Mouse (Mus musculus) intestine, postnatal 0 days (tissue): ENCODE measurements around the gene Atp2b2. TPM values are rescaled to one million over a fixed set of nuclear protein-coding genes. Genes with fewer than 3 reads are reported as not detected.

ENCODE experiments used
- ATAC-seq: fragments of 200-750 bp; cut with Nextera tagmentation; 2 replicates; pipeline ENCODE4 v1.8.0; 2017; ENCODE audit warnings: mild to moderate bottlenecking, moderate TSS enrichment, moderate library complexity
- H3K27ac ChIP-seq: fragments of 300-500 bp; sonication (generic); 2 replicates; pipeline ENCODE4 v1.5.1; 2014; ENCODE audit warnings: mild to moderate bottlenecking, low read depth, low read length, moderate library complexity
- H3K27me3 ChIP-seq: fragments of 300-500 bp; sonication (generic); replicated peaks from 2 replicates; pipeline ENCODE4 v1.6.1; 2014; ENCODE audit warnings: low read length, mixed read lengths; ENCODE audit not compliant: control insufficient read depth, insufficient read depth
- H3K36me3 ChIP-seq: fragments of 300-500 bp; sonication (generic); 2 replicates; pipeline ENCODE4 v1.6.1; 2014; ENCODE audit warnings: mild to moderate bottlenecking, moderate library complexity; ENCODE audit not compliant: control insufficient read depth, insufficient read depth
- H3K4me1 ChIP-seq: fragments of 300-500 bp; sonication (generic); replicated peaks from 2 replicates; pipeline ENCODE4 v1.6.1; 2014; ENCODE audit warnings: antibody characterized with exemption, low read length, mixed read lengths; ENCODE audit not compliant: control insufficient read depth, insufficient read depth
- H3K4me2 ChIP-seq: fragments of 300-500 bp; sonication (generic); replicated peaks from 2 replicates; pipeline ENCODE4 v1.6.1; 2014; ENCODE audit warnings: low read depth, mild to moderate bottlenecking, moderate library complexity
- H3K4me3 ChIP-seq: fragments of 300-500 bp; sonication (generic); 2 replicates; pipeline ENCODE4 v1.5.1; 2014; ENCODE audit warnings: low read depth, low read length
- H3K9ac ChIP-seq: fragments of 300-500 bp; sonication (generic); 2 replicates; pipeline ENCODE4 v1.6.1; 2014; ENCODE audit warnings: mild to moderate bottlenecking, low read depth, low read length
- H3K9me3 ChIP-seq: fragments of 300-500 bp; sonication (generic); 2 replicates; pipeline ENCODE4 v1.6.1; 2016; ENCODE audit warnings: mixed run types; ENCODE audit not compliant: control insufficient read depth
- CTCF ChIP-seq: sonication (generic); IDR thresholded peaks from 2 replicates; pipeline ENCODE4 v1.5.1; 2016; ENCODE audit warnings: low read depth, mild to moderate bottlenecking, control low read depth, antibody characterized with exemption, moderate library complexity
- WGBS: fragments of 180-500 bp; shearing (Covaris S2); extraction: QIAGEN DNeasy Blood & Tissue Kit; methylation state at CpG from one replicate; pipeline ENCODE4 v1.1.7; 2014; 5-methylcytosine and 5-hydroxymethylcytosine counted together
- microRNA-seq: library from miRNA; unstranded; fragments of <30 nt; microRNA quantifications from one replicate; pipeline ENCODE4, GENCODE M21; 2016
- polyA plus RNA-seq: library from polyadenylated mRNA; unstranded; fragments of >200 nt; fragmentation: Nextera tagmentation; extraction: Ambion mirVana; gene quantifications from 2 replicates; pipeline ENCODE4 v1.2.1, GENCODE M21; 2015

Atp2b2 gene
- polyA plus RNA-seq, 1 experiment from 2014 or later: 0.48 TPM

GRCm38 (mm10) chr6:113696582-113697221, 345.7 kb downstream of the Atp2b2 start, which contains the start of gene Tatdn2:
TSS of gene Tatdn2 (plus strand) at chr6:113697050.
- H3K4me3 ChIP-seq: peak within 1 kb of the TSS; percentile 86
- TF ChIP-seq CTCF: peak; percentile 55
- H3K9me3 ChIP-seq: no peaks in the 10 kb centered on the region
- H3K27ac ChIP-seq: peak within 1 kb of the TSS; percentile 97
- under 1% methylated on average over 51 of the region's 58 CpGs for WGBS
- peak within 1 kb of the TSS; percentile 96 for H3K4me2 ChIP-seq
- ATAC-seq: peak; percentile 97
- H3K9ac ChIP-seq: peak within 1 kb of the TSS; percentile 87
- peaks cover 8% of the 10 kb centered on the region; the same call in 1 of the 2 replicates for H3K4me1 ChIP-seq
- peaks cover 30% of the 10 kb centered on the region for H3K36me3 ChIP-seq
- H3K27me3 ChIP-seq: no peaks in the 10 kb centered on the region

DNA sequence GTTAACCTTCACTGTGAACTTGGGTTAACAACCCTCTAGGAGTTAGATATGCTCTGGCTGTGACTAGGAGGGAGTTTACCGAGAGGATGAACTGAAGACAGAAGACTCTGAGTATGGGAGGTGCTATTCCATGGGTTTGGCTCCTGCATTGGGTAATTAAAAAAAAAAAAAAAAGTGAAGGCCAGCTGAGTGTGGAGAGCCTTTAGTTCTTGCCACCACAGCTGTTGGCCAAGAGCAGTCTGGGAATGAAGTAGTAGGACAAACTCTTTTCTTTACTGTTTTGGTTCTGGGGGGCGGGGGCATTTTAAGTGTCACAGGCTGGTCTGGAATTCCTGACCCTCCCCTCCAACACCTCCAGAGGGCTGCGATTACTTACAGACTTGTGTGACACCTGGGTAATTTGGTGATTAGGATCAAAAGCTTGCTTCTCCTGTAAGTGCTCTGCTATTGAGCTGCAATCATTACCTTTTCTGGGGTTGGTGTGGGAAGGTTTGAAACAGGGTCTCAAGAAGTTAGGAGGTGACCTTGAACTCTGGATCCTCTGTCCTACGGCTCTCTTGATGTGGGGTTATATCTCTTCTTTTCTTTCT, 346.6 kb downstream of the Atp2b2 start:
- H3K4me1 ChIP-seq: peaks cover 8% of the 10 kb centered on the region; the same call in 1 of the 2 replicates
- H3K9me3 ChIP-seq: no peaks in the 10 kb centered on the region
- ATAC-seq: no peak
- WGBS: 32% methylated on average over 4 of the region's 4 CpGs
- H3K27ac ChIP-seq: peak overlapping the region; percentile 75
- peak overlapping the region; percentile 96 for H3K4me2 ChIP-seq
- no peak for TF ChIP-seq CTCF
- H3K4me3 ChIP-seq: peak overlapping the region; percentile 86
- peaks cover 23% of the 10 kb centered on the region for H3K36me3 ChIP-seq
- H3K9ac ChIP-seq: no peak overlapping the region
- H3K27me3 ChIP-seq: no peaks in the 10 kb centered on the region

DNA sequence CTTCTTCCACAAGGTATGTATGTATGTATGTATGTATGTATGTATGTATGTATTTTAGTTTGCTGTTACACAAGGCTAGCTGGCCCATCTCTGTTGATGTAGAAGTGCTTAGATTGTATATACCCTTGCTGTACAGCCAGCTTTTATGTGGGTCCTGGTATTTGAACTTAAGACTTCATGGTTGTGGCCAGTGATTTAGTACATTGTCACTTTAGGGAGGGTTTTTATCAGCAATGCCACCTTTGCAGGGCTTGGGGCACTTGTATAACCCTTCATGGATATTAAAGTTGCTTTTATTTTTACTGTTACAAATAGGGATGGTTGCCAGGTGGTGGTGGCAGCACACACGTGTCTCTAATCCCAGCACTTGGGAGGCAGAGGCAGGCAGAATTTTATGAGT, 347.2 kb downstream of the Atp2b2 start:
- H3K4me1 ChIP-seq: peaks cover 4% of the 10 kb centered on the region; the same call in 1 of the 2 replicates
- H3K4me3 ChIP-seq: no peak overlapping the region
- no peaks in the 10 kb centered on the region for H3K9me3 ChIP-seq
- ATAC-seq: no peak
- H3K27ac ChIP-seq: no peak overlapping the region
- WGBS: 67% methylated on average over 1 of the region's 1 CpGs
- H3K4me2 ChIP-seq: no peak overlapping the region
- no peak overlapping the region for H3K9ac ChIP-seq
- no peaks in the 10 kb centered on the region for H3K27me3 ChIP-seq
- peaks cover 20% of the 10 kb centered on the region for H3K36me3 ChIP-seq
- no peak for TF ChIP-seq CTCF

Small RNA genes lying within 50 kb of the gene (microRNA-seq; reads per million reads assigned to microRNA genes)
- gene Mir7042: not detected

Other genes with a start within 250 kb of the Atp2b2 start
- gene Slc6a11, start 88.6 kb upstream of the Atp2b2 start, polyA plus RNA-seq: 0.04 TPM in 1 of 2 replicates, not detected in the other
- gene Slc6a1, start 240.0 kb upstream of the Atp2b2 start, polyA plus RNA-seq: not detected in 2 replicates